Comparison of ENCODE assay signal across 23 mouse cellular contexts in the genomic region with DNA sequence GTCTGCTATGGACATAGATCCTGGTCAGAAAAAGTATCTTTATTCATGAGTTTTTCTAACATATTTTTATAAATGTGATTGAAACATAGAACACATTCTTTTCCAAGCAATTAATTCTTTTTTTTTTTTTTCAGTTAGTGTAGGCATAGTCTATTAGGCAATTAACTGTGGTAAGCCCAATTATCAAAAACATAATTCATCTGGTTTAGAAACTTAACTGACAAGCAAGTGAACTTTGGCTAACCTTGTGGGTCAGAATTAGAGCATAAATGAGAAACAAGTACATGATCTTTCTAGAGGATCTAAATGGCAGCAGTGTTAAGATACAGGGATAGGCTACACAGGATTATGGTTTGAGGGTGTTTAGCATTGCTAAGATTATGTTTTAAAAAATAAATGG.
DNase-seq lines count a peak whose midpoint lies in the region; ATAC-seq and TF ChIP-seq lines count a peak whose summit lies in the region.
"Had no signal": no experiment of that assay in that cellular context is flagged by ENCODE, and none has a peak within 500 bp of the region (broad histone marks: within the 10 kb centered on the region; RNA-seq: fewer than 3 reads in every experiment).

No protein-coding gene starts in this region.

- H3K4me2 ChIP-seq in embryonic facial prominence, embryonic 14.5 days (ENCODE audit: low read depth, low read length), result no peak overlapping the region
- no peak overlapping the region for H3K4me2 ChIP-seq in stomach, postnatal 0 days (replicated peaks; ENCODE audit: low read depth)
- H3K4me2 ChIP-seq: embryonic facial prominence, embryonic 13.5 days; forebrain, embryonic 12.5 days had no signal

- H3K27me3 ChIP-seq in embryonic facial prominence, embryonic 14.5 days (replicated peaks; ENCODE audit: control insufficient read depth, insufficient read depth, low read length), result no peaks in the 10 kb centered on the region
- H3K27me3 ChIP-seq in embryonic facial prominence, embryonic 10.5 days (replicated peaks; ENCODE audit: low read depth, poor library complexity, severe bottlenecking), result no peaks in the 10 kb centered on the region
- H3K27me3 ChIP-seq in stomach, postnatal 0 days (ENCODE audit: control insufficient read depth, insufficient read depth, low read length), result no peaks in the 10 kb centered on the region
- H3K27me3 ChIP-seq: CH12.LX; embryonic facial prominence, embryonic 13.5 days; forebrain, embryonic 12.5 days had no signal

- no peak for ATAC-seq in embryonic facial prominence, embryonic 14.5 days (ENCODE audit: low read depth)
- ATAC-seq in stomach, postnatal 0 days (ENCODE audit: low FRiP score, low TSS enrichment), result no peak
- ATAC-seq: CD4-positive, CD25-positive, alpha-beta regulatory T cell, adult 4 months; forebrain, embryonic 14.5 days; forebrain, embryonic 16.5 days had no signal

- no peak for TF ChIP-seq CTCF in stomach, postnatal 0 days (IDR thresholded peaks at IDR 0.05; ENCODE audit: low read depth)

- H3K9ac ChIP-seq in embryonic facial prominence, embryonic 14.5 days (ENCODE audit: low read depth, low read length), result no peak overlapping the region
- H3K9ac ChIP-seq in stomach, postnatal 0 days (ENCODE audit: low read length), result no peak overlapping the region
- H3K9ac ChIP-seq: embryonic facial prominence, embryonic 13.5 days; forebrain, embryonic 12.5 days had no signal

- no peak for TF ChIP-seq EP300 in stomach, postnatal 0 days (optimal IDR thresholded peaks at IDR 0.05)

- peak; percentile 6 for DNase-seq in embryonic facial prominence, embryonic 14.5 days (ENCODE audit: low spot score)
- no peak for DNase-seq in embryonic facial prominence, embryonic 10.5 days (ENCODE audit: low spot score)
- DNase-seq in Muller cell, postnatal 12 days (ENCODE audit: inconsistent ontology term), result peak; percentile 76
- peak; percentile 47 for DNase-seq in fat pad, adult 2 months (ENCODE audit: extremely low read depth, low read depth, low spot score)
- no peak for DNase-seq in spleen, postnatal 10 days (ENCODE audit: low spot score in 2 of 2)
- DNase-seq in stomach, postnatal 0 days (ENCODE audit: low spot score), result no peak
- DNase-seq: adrenal gland, adult 8-10 months; adrenal gland, postnatal 14 days; adrenal gland, postnatal 36 days; B cell, adult 2 months; cerebellum, adult 11-12 months; cerebellum, adult 2 months; cerebellum, adult 9-10 months; cerebellum, postnatal 10 days; cerebellum, postnatal 25 days had no signal

- H3K9me3 ChIP-seq in embryonic facial prominence, embryonic 14.5 days (ENCODE audit: control insufficient read depth, low read length), result no peaks in the 10 kb centered on the region
- no peaks in the 10 kb centered on the region for H3K9me3 ChIP-seq in embryonic facial prominence, embryonic 10.5 days
- no peaks in the 10 kb centered on the region for H3K9me3 ChIP-seq in stomach, postnatal 0 days (ENCODE audit: control insufficient read depth, low read length)
- H3K9me3 ChIP-seq: embryonic facial prominence, embryonic 13.5 days; forebrain, embryonic 10.5 days; forebrain, embryonic 12.5 days; G1E had no signal

- H3K4me1 ChIP-seq in embryonic facial prominence, embryonic 14.5 days (ENCODE audit: control insufficient read depth, insufficient read depth, low read length), result no peaks in the 10 kb centered on the region
- no peaks in the 10 kb centered on the region for H3K4me1 ChIP-seq in embryonic facial prominence, embryonic 10.5 days
- no peaks in the 10 kb centered on the region for H3K4me1 ChIP-seq in stomach, postnatal 0 days (replicated peaks; ENCODE audit: control insufficient read depth, insufficient read depth)
- H3K4me1 ChIP-seq: embryonic facial prominence, embryonic 13.5 days; forebrain, embryonic 10.5 days; forebrain, embryonic 12.5 days had no signal

- no peaks in the 10 kb centered on the region for H3K36me3 ChIP-seq in embryonic facial prominence, embryonic 14.5 days (ENCODE audit: control insufficient read depth, insufficient read depth, low read length)
- no peaks in the 10 kb centered on the region for H3K36me3 ChIP-seq in embryonic facial prominence, embryonic 10.5 days (replicated peaks)
- H3K36me3 ChIP-seq in stomach, postnatal 0 days (ENCODE audit: control insufficient read depth, insufficient read depth, low read length), result no peaks in the 10 kb centered on the region
- H3K36me3 ChIP-seq: embryonic facial prominence, embryonic 13.5 days; forebrain, embryonic 10.5 days; forebrain, embryonic 12.5 days; G1E had no signal

- H3K27ac ChIP-seq in embryonic facial prominence, embryonic 14.5 days (replicated peaks; ENCODE audit: low read depth, low read length), result no peak overlapping the region
- no peak overlapping the region for H3K27ac ChIP-seq in embryonic facial prominence, embryonic 10.5 days (replicated peaks)
- no peak overlapping the region for H3K27ac ChIP-seq in stomach, postnatal 0 days (replicated peaks)
- H3K27ac ChIP-seq: embryonic facial prominence, embryonic 13.5 days; forebrain, embryonic 10.5 days; forebrain, embryonic 12.5 days had no signal

- H3K4me3 ChIP-seq in embryonic facial prominence, embryonic 14.5 days (ENCODE audit: low read depth, low read length), result no peak overlapping the region
- H3K4me3 ChIP-seq in embryonic facial prominence, embryonic 10.5 days, result no peak overlapping the region
- no peak overlapping the region for H3K4me3 ChIP-seq in stomach, postnatal 0 days (ENCODE audit: low read depth, low read length)
- H3K4me3 ChIP-seq: embryonic facial prominence, embryonic 13.5 days; forebrain, embryonic 10.5 days; forebrain, embryonic 12.5 days had no signal

Comparison
In these comparisons a context has a peak if more than half of its experiments do, and no peak if none do; other contexts are left out.
1. DNase-seq: peak in embryonic facial prominence, embryonic 14.5 days (single experiment), Muller cell, postnatal 12 days (single experiment) and fat pad, adult 2 months (single experiment); none in embryonic facial prominence, embryonic 10.5 days (single experiment), spleen, postnatal 10 days (0 of 2) and stomach, postnatal 0 days (single experiment).